Mouse (Mus musculus): ENCODE data around the gene Rab3a.

Rab3a gene

GRCm38 (mm10) chr8:70758616-70759561, 4.4 kb downstream of the Rab3a start:
- DNase-seq = peak; percentile 77 to 82

- DNase-seq = no peak
Observed at GRCm38 (mm10) chr8:70760350-70760749, 5.9 kb downstream of the Rab3a start.

- peak; percentile 99 for DNase-seq
Observed at GRCm38 (mm10) chr8:70760775-70761406, 6.4 kb downstream of the Rab3a start, which contains the start of gene Mpv17l2. Mpv17l2 (minus strand) TSS chr8:70760946.

GRCm38 (mm10) chr8:70762118-70762517, 7.6 kb downstream of the Rab3a start:
- DNase-seq = no peak

GRCm38 (mm10) chr8:70763354-70763753, 8.9 kb downstream of the Rab3a start:
- no peak for DNase-seq

GRCm38 (mm10) chr8:70764026-70764425, 9.5 kb downstream of the Rab3a start:
- DNase-seq = no peak

- no peak for DNase-seq
Observed at GRCm38 (mm10) chr8:70764676-70765075, 10.2 kb downstream of the Rab3a start.

GRCm38 (mm10) chr8:70765329-70765728, 10.8 kb downstream of the Rab3a start:
- DNase-seq = no peak

- DNase-seq = peak in 1 of 2 experiments; percentile 71
Observed at GRCm38 (mm10) chr8:70765838-70766570, 11.5 kb downstream of the Rab3a start.

GRCm38 (mm10) chr8:70766571-70767440, 12.3 kb downstream of the Rab3a start:
- peak; percentile 93 to 95 for DNase-seq

GRCm38 (mm10) chr8:70767503-70767902, 13.0 kb downstream of the Rab3a start:
- no peak for DNase-seq

- DNase-seq = peak in 1 of 2 experiments; percentile 72
Observed at GRCm38 (mm10) chr8:70768231-70768776, 13.8 kb downstream of the Rab3a start.

GRCm38 (mm10) chr8:70768956-70769355, 14.5 kb downstream of the Rab3a start:
- DNase-seq = peak; percentile 54 to 67

GRCm38 (mm10) chr8:70769359-70769758, 14.9 kb downstream of the Rab3a start:
- DNase-seq = peak; percentile 92 to 95

GRCm38 (mm10) chr8:70769858-70770257, 15.4 kb downstream of the Rab3a start:
- no peak for DNase-seq

- no peak for DNase-seq
Observed at GRCm38 (mm10) chr8:70770748-70771147, 16.3 kb downstream of the Rab3a start.

- no peak for DNase-seq
Observed at GRCm38 (mm10) chr8:70771217-70771616, 16.7 kb downstream of the Rab3a start.

- DNase-seq = no peak
Observed at GRCm38 (mm10) chr8:70772075-70772474, 17.6 kb downstream of the Rab3a start.

- DNase-seq = no peak
Observed at GRCm38 (mm10) chr8:70772890-70773289, 18.4 kb downstream of the Rab3a start.

GRCm38 (mm10) chr8:70773410-70773809, 18.9 kb downstream of the Rab3a start:
- DNase-seq = no peak

GRCm38 (mm10) chr8:70773833-70774232, 19.4 kb downstream of the Rab3a start:
- DNase-seq = peak; percentile 85 to 87

- DNase-seq = no peak
Observed at GRCm38 (mm10) chr8:70774740-70775139, 20.3 kb downstream of the Rab3a start.
